Mouse (Mus musculus) MEL (cell line): Measurements from ENCODE around the gene Igf2bp1.

ENCODE experiments used
- CTCF ChIP-seq, 3 experiments: IDR thresholded peaks in 2 of 3; conservative IDR thresholded peaks in 1 of 3; 2 replicates each; pipeline ENCODE4 v1.5.1; 2011 to 2012; ENCODE audit warnings: low read length in 3 of 3, low read depth in 2 of 3, mild to moderate bottlenecking in 2 of 3, improper control_type of control experiment in 1 of 3, inconsistent platforms in 1 of 3, mixed read lengths in 1 of 3, moderate library complexity in 1 of 3; ENCODE audit not compliant: control insufficient read depth in 1 of 3, insufficient read depth in 1 of 3, poor library complexity in 1 of 3, severe bottlenecking in 1 of 3
- HCFC1 ChIP-seq: IDR thresholded peaks from 2 replicates; pipeline ENCODE4 v1.6.1; 2012; ENCODE audit warnings: low read depth, mild to moderate bottlenecking, inconsistent platforms, low read length, improper control_type of control experiment, moderate library complexity
- JUND ChIP-seq: IDR thresholded peaks from 2 replicates; pipeline ENCODE4 v1.6.1; 2011; ENCODE audit warnings: low read depth, mild to moderate bottlenecking, improper control_type of control experiment, low read length

DNA sequence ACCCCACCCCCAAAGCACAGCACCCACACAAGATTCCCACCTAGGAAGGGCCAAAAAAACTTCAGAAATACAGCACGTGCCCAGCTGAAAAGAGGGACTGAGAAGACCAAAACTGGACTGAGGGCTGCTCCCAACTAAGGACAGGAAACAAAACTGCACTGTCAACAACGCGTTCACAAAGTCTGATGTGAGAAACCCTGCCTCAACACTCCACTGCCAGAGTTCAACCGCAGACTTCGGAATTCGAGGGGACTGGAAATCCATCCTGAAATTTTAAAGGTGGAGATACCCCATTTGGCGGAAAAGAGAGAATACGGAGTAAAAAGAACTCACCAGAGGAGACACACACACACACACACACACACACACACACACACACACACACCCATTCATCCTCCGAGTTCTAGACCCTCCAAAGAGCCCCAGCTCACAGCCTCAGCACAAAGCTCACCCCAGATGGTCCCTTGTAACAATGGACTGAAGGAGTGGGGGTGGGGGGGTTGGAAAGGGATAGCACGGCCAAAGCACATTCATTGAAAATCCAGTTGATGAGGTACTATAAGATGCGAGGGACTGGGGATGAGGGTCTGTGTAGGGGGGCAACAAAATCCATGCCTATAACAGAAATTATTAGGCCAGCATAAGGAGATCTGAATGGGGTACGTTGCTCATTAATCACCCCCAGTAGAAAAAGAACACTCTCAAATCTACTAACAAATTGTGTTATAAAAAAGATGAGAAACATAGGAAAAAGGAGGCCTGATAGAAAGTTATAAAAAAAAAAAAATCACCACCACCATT, 2.4 kb downstream of the Igf2bp1 start:
- no peak for TF ChIP-seq HCFC1
- no peak for TF ChIP-seq CTCF (IDR thresholded peaks at IDR 0.05 in 2 of 3, conservative IDR thresholded peaks at IDR 0.05 in 1 of 3; ENCODE audit: control insufficient read depth in 1 of 3, insufficient read depth in 1 of 3, low read depth in 2 of 3, low read length in 3 of 3, poor library complexity in 1 of 3, severe bottlenecking in 1 of 3)
- TF ChIP-seq JUND, result no peak
